Mouse (Mus musculus) cerebellum, adult 9-11 months (tissue): ENCODE data around the gene Traf3ip2.

Experiments used
- DNase-seq: peaks from one replicate; pipeline ENCODE4 v3.0.0; 2022

Traf3ip2 gene

GRCm38 (mm10) chr10:39683481-39683880, 70.7 kb downstream of the Traf3ip2 start:
- DNase-seq, result no peak

- DNase-seq, result no peak
These were observed 74.1 kb downstream of the Traf3ip2 start for GRCm38 (mm10) chr10:39686811-39687210.

- DNase-seq, result peak; percentile 22
These were observed 75.1 kb downstream of the Traf3ip2 start for GRCm38 (mm10) chr10:39687851-39688250.

GRCm38 (mm10) chr10:39691351-39692064, 78.8 kb downstream of the Traf3ip2 start:
- DNase-seq, result no peak

- DNase-seq, result no peak
These were observed 79.4 kb downstream of the Traf3ip2 start for GRCm38 (mm10) chr10:39692152-39692551.
